Mouse (Mus musculus): Measurements from ENCODE around the gene Tmem102. TPM values are rescaled to one million over a fixed set of nuclear protein-coding genes. Genes with fewer than 3 reads are reported as not detected.

The Tmem102 gene
- total RNA-seq (2023) = not detected

GRCm38 (mm10) chr11:69804972-69805909 is at the start of gene Tmem102:
Tmem102 (minus strand) TSS chr11:69805624.

GRCm38 (mm10) chr11:69846198-69846680 is 40.8 kb upstream of the Tmem102 start, which contains the start of gene Plscr3:
Plscr3 (plus strand) TSS chr11:69846376.

GRCm38 (mm10) chr11:69837952-69838713 is 32.7 kb upstream of the Tmem102 start, which contains the start of gene Tmem256:
Tmem256 (plus strand) TSS chr11:69838514.

GRCm38 (mm10) chr11:69837604-69837951 is 32.2 kb upstream of the Tmem102 start, which contains the start of gene Nlgn2:
Nlgn2 (minus strand) TSS chr11:69837784.

GRCm38 (mm10) chr11:69822080-69822479 is 16.7 kb upstream of the Tmem102 start, which contains the start of gene Spem1:
Spem1 (minus strand) TSS chr11:69822180.

GRCm38 (mm10) chr11:69818365-69818764 is 12.9 kb upstream of the Tmem102 start, which contains the start of gene Spem2:
Spem2 (minus strand) TSS chr11:69818465.

GRCm38 (mm10) chr11:69815155-69815554 is 9.7 kb upstream of the Tmem102 start, which contains the start of gene Gm39566:
Gm39566 (minus strand) TSS chr11:69815298.

GRCm38 (mm10) chr11:69801379-69801977 is 3.9 kb downstream of the Tmem102 start, which contains the start of gene Fgf11:
Fgf11 (minus strand) TSS chr11:69801857.

GRCm38 (mm10) chr11:69795168-69795982 is 10.0 kb downstream of the Tmem102 start, which contains the start of gene Chrnb1:
Chrnb1 (minus strand) TSS chr11:69795943.

GRCm38 (mm10) chr11:69765221-69766125 is 40.0 kb downstream of the Tmem102 start, which contains the start of gene Zbtb4:
Zbtb4 (plus strand) TSS chr11:69765912.

GRCm38 (mm10) chr11:69761868-69762267 is 43.6 kb downstream of the Tmem102 start, which contains the start of gene Slc35g3:
Slc35g3 (minus strand) TSS chr11:69761968.

GRCm38 (mm10) chr11:69758478-69758970 is 46.9 kb downstream of the Tmem102 start, which contains the start of gene Polr2a:
Polr2a (minus strand) TSS chr11:69758637.

Other genes with a start within 250 kb of the Tmem102 start
- 0.23 TPM for gene Efnb3, start 245.4 kb downstream of the Tmem102 start, total RNA-seq (2023)
- 7.5 TPM for gene Wrap53, start 225.4 kb downstream of the Tmem102 start, total RNA-seq (2023)
- 112 TPM for gene Trp53, start 225.3 kb downstream of the Tmem102 start, total RNA-seq (2023)
- 0.91 TPM for gene Atp1b2, start 199.7 kb downstream of the Tmem102 start, total RNA-seq (2023)
- gene Shbg, start 187.7 kb downstream of the Tmem102 start, total RNA-seq (2023) = not detected
- gene Sat2, start 183.6 kb downstream of the Tmem102 start, total RNA-seq (2023) = not detected
- gene Fxr2, start 172.6 kb downstream of the Tmem102 start, total RNA-seq (2023) = 64.1 TPM
- 0.70 TPM for gene Sox15, start 150.3 kb downstream of the Tmem102 start, total RNA-seq (2023)
- 70.5 TPM for gene Mpdu1, start 143.0 kb downstream of the Tmem102 start, total RNA-seq (2023)
- 9.1 TPM for gene Cd68, start 139.5 kb downstream of the Tmem102 start, total RNA-seq (2023)
- 715 TPM for gene Eif4a1, start 133.2 kb downstream of the Tmem102 start, total RNA-seq (2023)
- gene Senp3, start 123.5 kb downstream of the Tmem102 start, total RNA-seq (2023) = 110 TPM
- not detected for gene Tnfsf13, start 119.8 kb downstream of the Tmem102 start, total RNA-seq (2023)
- gene Tnfsf12, start 109.8 kb downstream of the Tmem102 start, total RNA-seq (2023) = 0.76 TPM
- gene Tnfsfm13, start 109.5 kb downstream of the Tmem102 start, total RNA-seq (2023) = not detected
- 169 TPM for gene Polr2a, start 47.0 kb downstream of the Tmem102 start, total RNA-seq (2023)
- not detected for gene Slc35g3, start 43.7 kb downstream of the Tmem102 start, total RNA-seq (2023)
- gene Zbtb4, start 39.7 kb downstream of the Tmem102 start, total RNA-seq (2023) = 52.5 TPM
- gene Chrnb1, start 9.7 kb downstream of the Tmem102 start, total RNA-seq (2023) = 1.9 TPM
- gene Fgf11, start 3.8 kb downstream of the Tmem102 start, total RNA-seq (2023) = not detected
- gene Gm39566, start 9.7 kb upstream of the Tmem102 start, total RNA-seq (2023) = not detected
- not detected for gene Spem2, start 12.8 kb upstream of the Tmem102 start, total RNA-seq (2023)
- gene Spem1, start 16.6 kb upstream of the Tmem102 start, total RNA-seq (2023) = not detected
- 2.8 TPM for gene Nlgn2, start 32.2 kb upstream of the Tmem102 start, total RNA-seq (2023)
- 14.5 TPM for gene Tmem256, start 32.9 kb upstream of the Tmem102 start, total RNA-seq (2023)
- 10.6 TPM for gene Plscr3, start 40.8 kb upstream of the Tmem102 start, total RNA-seq (2023)
- not detected for gene Tnk1, start 53.1 kb upstream of the Tmem102 start, total RNA-seq (2023)
- not detected for gene Tmem95, start 72.4 kb upstream of the Tmem102 start, total RNA-seq (2023)
- 1.00 TPM for gene Kctd11, start 75.8 kb upstream of the Tmem102 start, total RNA-seq (2023)
- 384 TPM for gene Acap1, start 89.9 kb upstream of the Tmem102 start, total RNA-seq (2023)
- gene 2810408A11Rik, start 95.4 kb upstream of the Tmem102 start, total RNA-seq (2023) = 1.1 TPM
- gene Neurl4, start 95.4 kb upstream of the Tmem102 start, total RNA-seq (2023) = 46.9 TPM
- gene Gps2, start 108.3 kb upstream of the Tmem102 start, total RNA-seq (2023) = 146 TPM
- 275 TPM for gene Eif5a, start 116.3 kb upstream of the Tmem102 start, total RNA-seq (2023)
- gene Ybx2, start 130.2 kb upstream of the Tmem102 start, total RNA-seq (2023) = not detected
- 0.62 TPM for gene Slc2a4, start 142.6 kb upstream of the Tmem102 start, total RNA-seq (2023)
- not detected for gene Cldn7, start 159.2 kb upstream of the Tmem102 start, total RNA-seq (2023)
- 69.6 TPM for gene Ctdnep1, start 175.5 kb upstream of the Tmem102 start, total RNA-seq (2023)
- 35.0 TPM for gene Elp5, start 176.9 kb upstream of the Tmem102 start, total RNA-seq (2023)
- 187 TPM for gene Gabarap, start 185.5 kb upstream of the Tmem102 start, total RNA-seq (2023)
- 50.0 TPM for gene Phf23, start 190.2 kb upstream of the Tmem102 start, total RNA-seq (2023)
- gene Dvl2, start 195.0 kb upstream of the Tmem102 start, total RNA-seq (2023) = 26.9 TPM
- 57.5 TPM for gene Acadvl, start 209.8 kb upstream of the Tmem102 start, total RNA-seq (2023)
- 38.6 TPM for gene Dlg4, start 211.3 kb upstream of the Tmem102 start, total RNA-seq (2023)
- not detected for gene Asgr1, start 248.5 kb upstream of the Tmem102 start, total RNA-seq (2023)

All from CD4-positive naive resting alpha-beta T cell, adult 76 days (primary cell).